Mouse (Mus musculus) gastrocnemius, adult 2 months (tissue): ENCODE measurements around the gene Vps11. TPM values are rescaled to one million over a fixed set of nuclear protein-coding genes. Genes with fewer than 3 reads are reported as not detected.
A peak's percentile ranks its signal among the peaks of the same experiment; 100 is the strongest.
"Not testable (repeated sequence)": the region's sequence is repeated elsewhere in the genome, so short reads cannot be mapped to it uniquely, and the experiment has no call there.

Source experiments
- DNase-seq: peaks from one replicate; pipeline ENCODE4 v3.0.0; 2022
- H3K27ac ChIP-seq: fragments of 200-600 bp; 2 replicates; pipeline ENCODE4 v1.8.1; 2022; ENCODE audit warnings: mild to moderate bottlenecking
- H3K4me3 ChIP-seq: fragments of 200-600 bp; 2 replicates; pipeline ENCODE4 v1.8.1; 2022; ENCODE audit warnings: mild to moderate bottlenecking, moderate library complexity
- CTCF ChIP-seq: fragments of 200-600 bp; IDR thresholded peaks from 2 replicates; pipeline ENCODE4 v1.8.1; 2022; ENCODE audit warnings: antibody characterized with exemption, mild to moderate bottlenecking, moderate library complexity
- intact Hi-C: fragments of 180-260 bp; cut with DNase I; formaldehyde crosslinking; loops from one replicate; pipeline ENCODE4 v1.15.1; 2025
- total RNA-seq, 2 experiments: library from RNA; stranded (reverse); gene quantifications; 2 replicates each; pipeline ENCODE4 v1.2.3; 2021

Gene Vps11
- total RNA-seq, 2 experiments from 2014 or later, result 16.6 to 19.5 TPM

GRCm38 (mm10) chr9:44396684-44397411 is 35.4 kb upstream of the Vps11 start, which contains the start of gene Slc37a4:
Slc37a4 (plus strand) TSS chr9:44396852.
- TF ChIP-seq CTCF, result no peak
- H3K4me3 ChIP-seq, result peak within 1 kb of the TSS; percentile 87
- peak; percentile 97 for DNase-seq
- peak within 1 kb of the TSS; percentile 97 for H3K27ac ChIP-seq
- intact Hi-C loops, result no loop called here

- DNase-seq, result peak; percentile 80
- TF ChIP-seq CTCF, result peak; percentile 87
- Histone ChIP-seq H3K27ac (peak overlapping the region; percentile 68), H3K4me3 (no peak overlapping the region)
- intact Hi-C loops, result loop anchor here (5.0 kb wide), 1 partner anchor 144 kb away; no protein-coding TSS in a partner anchor
These were observed 30.0 kb upstream of the Vps11 start for GRCm38 (mm10) chr9:44391466-44391865.

DNA sequence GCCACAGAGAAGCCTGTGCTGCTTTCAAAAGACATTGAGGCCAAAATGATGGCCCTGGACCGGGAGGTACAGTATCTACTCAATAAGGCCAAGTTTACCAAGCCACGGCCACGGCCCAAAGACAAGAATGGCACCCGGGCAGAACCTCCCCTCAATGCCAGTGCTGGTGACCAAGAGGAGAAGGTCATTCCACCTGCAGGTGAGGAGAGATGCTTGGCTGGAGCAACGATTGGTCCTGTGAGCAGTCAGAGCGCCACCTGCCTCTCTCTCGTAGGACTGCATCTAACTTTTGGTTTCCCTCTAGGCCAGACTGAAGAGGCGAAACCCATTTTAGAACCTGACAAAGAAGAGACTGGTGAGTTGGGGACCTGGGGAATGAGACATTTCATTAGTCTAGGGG is 27.8 kb upstream of the Vps11 start:
- Histone ChIP-seq H3K27ac (no peak overlapping the region), H3K4me3 (no peak overlapping the region)
- peak; percentile 48 for DNase-seq
- intact Hi-C loops, result no loop called here
- TF ChIP-seq CTCF, result peak; percentile 77

DNA sequence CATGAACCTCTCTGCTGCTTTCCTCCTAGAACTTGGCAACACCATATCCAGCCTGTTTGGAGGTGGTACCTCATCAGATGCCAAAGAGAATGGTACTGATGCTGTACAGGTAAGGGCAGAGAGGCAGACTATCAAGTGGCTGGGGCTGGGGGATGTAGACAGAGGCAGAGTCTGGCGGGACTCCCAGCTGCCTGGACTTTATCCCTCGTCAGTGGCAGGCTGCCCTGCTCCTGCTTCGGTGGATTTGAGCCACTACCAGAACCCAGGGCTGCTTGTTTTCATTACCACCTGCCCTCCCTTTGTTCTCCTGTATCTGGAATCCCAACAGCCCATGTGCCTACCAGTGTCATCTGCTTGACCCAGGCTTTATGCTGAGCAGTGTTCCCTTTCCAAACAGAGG is 25.8 kb upstream of the Vps11 start:
- no peak for TF ChIP-seq CTCF
- intact Hi-C loops, result no loop called here
- no peak overlapping the region for H3K27ac ChIP-seq
- no peak overlapping the region for H3K4me3 ChIP-seq
- peak; percentile 13 for DNase-seq

GRCm38 (mm10) chr9:44384596-44384995 is 23.1 kb upstream of the Vps11 start:
- intact Hi-C loops, result no loop called here

DNA sequence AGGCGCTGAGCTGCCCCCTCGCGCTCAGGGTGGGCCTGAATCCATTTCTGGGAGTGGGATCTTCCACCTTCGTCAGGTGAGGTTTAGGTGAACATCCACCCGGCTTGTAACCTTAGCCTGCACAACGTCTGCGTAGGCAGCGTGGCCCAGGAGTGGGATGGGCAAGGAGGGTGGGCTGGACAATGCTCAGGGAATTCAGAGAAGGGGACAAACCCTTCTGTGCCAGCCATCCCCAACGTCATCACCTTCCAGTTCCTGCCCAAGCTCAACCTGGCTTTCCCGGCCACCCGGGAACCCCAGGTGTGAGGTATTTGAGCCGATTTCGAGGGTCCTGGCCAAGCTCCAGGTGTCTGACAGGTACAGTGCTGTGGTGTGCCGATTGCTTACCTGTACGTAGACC is 18.4 kb upstream of the Vps11 start:
- Histone ChIP-seq H3K27ac (peak overlapping the region; percentile 96), H3K4me3 (peak overlapping the region; percentile 79)
- no peak for TF ChIP-seq CTCF
- intact Hi-C loops, result no loop called here
- no peak for DNase-seq

More at GRCm38 (mm10) chr9:44384596-44384995, 23.1 kb upstream of the Vps11 start:
- Histone ChIP-seq H3K4me3 (no peak overlapping the region), H3K27ac (no peak overlapping the region)
- no peak for TF ChIP-seq CTCF
- peak; percentile 6 for DNase-seq

DNA sequence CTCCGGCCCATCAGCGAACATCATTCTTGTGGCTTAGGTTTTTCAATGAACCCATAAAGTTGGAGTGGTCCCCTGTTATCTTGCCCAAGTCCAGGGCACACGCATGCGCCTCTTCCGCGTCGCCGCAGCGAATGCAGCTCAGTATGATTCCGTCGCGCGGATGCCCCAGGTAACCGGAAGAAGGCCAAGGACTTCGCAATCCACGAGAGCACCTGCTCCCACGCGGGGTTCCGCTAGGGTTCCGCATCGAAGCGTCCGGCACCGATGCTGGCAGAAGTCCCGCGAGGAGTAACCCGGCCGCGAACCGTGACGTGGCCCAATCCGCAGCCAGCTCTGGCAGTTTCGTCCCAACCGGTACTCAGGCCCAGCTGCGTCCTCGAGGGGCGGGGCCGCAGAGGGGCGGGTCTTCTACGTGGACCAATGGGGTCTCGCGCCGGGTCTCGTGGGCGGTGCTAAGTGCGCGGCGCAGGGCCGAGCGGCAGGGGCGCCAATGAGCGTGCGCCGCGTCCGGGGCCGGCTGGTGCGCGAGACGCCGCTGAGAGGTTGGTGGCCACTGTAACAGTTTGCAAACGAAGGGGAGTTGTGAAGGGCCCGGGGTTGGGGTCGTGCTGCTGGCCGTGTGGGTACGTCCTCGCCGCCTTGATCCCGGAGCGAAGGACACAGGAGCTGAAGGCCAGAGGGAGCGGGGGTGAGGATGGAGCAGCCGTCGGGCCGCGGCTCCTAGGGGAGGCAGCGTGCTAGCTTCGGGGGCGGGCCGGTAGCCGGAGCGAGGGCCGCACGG is 17.8 kb upstream of the Vps11 start, which contains the start of gene Hyou1:
Gene Hyou1, plus strand, starts transcription at position 437 of the 781 bp plus-strand sequence.
- H3K4me3 ChIP-seq, result peak within 1 kb of the TSS; percentile 79
- peak; percentile 48 for TF ChIP-seq CTCF
- intact Hi-C loops, result no loop called here
- H3K27ac ChIP-seq, result peak within 1 kb of the TSS; percentile 96
- peak; percentile 100 for DNase-seq

GRCm38 (mm10) chr9:44378153-44378730 is 16.8 kb upstream of the Vps11 start:
- peak overlapping the region; percentile 79 for H3K4me3 ChIP-seq
- TF ChIP-seq CTCF, result no peak
- no peak for DNase-seq
- peak overlapping the region; percentile 96 for H3K27ac ChIP-seq
- intact Hi-C loops, result no loop called here

GRCm38 (mm10) chr9:44377335-44377734 is 15.9 kb upstream of the Vps11 start:
- H3K4me3 ChIP-seq, H3K27ac ChIP-seq, intact Hi-C loops, DNase-seq: not testable (repeated sequence)

- no peak for DNase-seq
- Histone ChIP-seq H3K4me3 (no peak overlapping the region), H3K27ac (peak overlapping the region; percentile 41)
- TF ChIP-seq CTCF, result no peak
- intact Hi-C loops, result no loop called here
These were observed 14.7 kb upstream of the Vps11 start for GRCm38 (mm10) chr9:44376141-44376540.

DNA sequence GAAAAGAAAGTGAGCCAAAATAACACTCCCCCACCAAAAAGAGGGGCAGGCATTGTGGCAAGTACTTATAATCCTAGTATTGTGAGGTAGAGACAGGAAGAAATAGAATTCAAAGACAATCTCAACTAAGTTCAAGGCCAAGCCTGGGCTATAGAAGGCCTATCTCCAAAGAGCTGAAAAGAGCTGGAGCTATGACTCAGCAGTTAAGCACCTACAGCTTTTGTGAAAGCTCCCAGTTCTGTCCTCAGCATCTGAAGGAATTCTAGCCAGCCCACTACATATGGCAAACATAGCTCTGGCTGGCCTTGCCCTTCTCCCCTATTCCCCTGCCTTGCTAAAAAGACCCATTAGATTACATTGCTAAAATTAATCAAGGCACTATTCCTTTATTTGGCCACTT is 11.9 kb upstream of the Vps11 start:
- no peak for DNase-seq
- intact Hi-C loops, result no loop called here
- Histone ChIP-seq H3K4me3 (no peak overlapping the region), H3K27ac (no peak overlapping the region)
- TF ChIP-seq CTCF, result no peak

DNA sequence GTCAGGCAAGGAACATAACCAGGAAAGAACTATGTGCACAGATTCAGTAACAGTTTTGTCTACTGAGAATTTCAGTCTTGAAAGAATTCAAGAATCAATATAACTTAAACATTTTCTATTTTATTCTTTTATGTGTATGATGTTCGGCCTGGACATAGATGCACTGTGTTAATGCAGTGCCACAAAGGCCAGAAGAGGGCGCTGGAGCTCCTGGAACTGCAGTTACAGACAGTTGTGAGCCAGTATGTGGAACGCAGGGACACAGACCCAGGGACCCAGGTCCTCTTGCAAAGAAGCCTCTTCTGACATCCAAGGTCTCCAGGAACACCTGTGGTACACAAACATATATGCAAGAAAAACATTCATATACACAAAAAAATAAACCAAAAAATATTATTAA is 3.0 kb upstream of the Vps11 start:
- peak; percentile 48 for TF ChIP-seq CTCF
- intact Hi-C loops, result no loop called here

GRCm38 (mm10) chr9:44361931-44362330 is 461 bp upstream of the Vps11 start:
- intact Hi-C loops, DNase-seq: not testable (repeated sequence)
- H3K27ac ChIP-seq, result peak overlapping the region; percentile 87
- H3K4me3 ChIP-seq, result peak overlapping the region; percentile 74

More for the DNA sequence above, 3.0 kb upstream of the Vps11 start:
- no peak overlapping the region for H3K27ac ChIP-seq
- no peak for DNase-seq
- H3K4me3 ChIP-seq, result no peak overlapping the region
